Mouse (Mus musculus) myocyte (in vitro differentiated cells): ENCODE results near the gene Slc37a1. TPM values are rescaled to one million over a fixed set of nuclear protein-coding genes. Genes with fewer than 3 reads are reported as not detected.
A peak's percentile ranks its signal among the peaks of the same experiment; 100 is the strongest.

Experiments used
- H3K27me3 ChIP-seq: one replicate; pipeline ENCODE4 v1.6.1; 2011; ENCODE audit not compliant: control insufficient read depth, insufficient read depth, insufficient read length
- H3K36me3 ChIP-seq: one replicate; pipeline ENCODE4 v1.6.1; 2011; ENCODE audit not compliant: control insufficient read depth, insufficient read depth
- H3K4me2 ChIP-seq: one replicate; pipeline ENCODE4 v1.6.1; 2011; ENCODE audit warnings: low read depth, control low read depth
- H3K4me3 ChIP-seq: one replicate; pipeline ENCODE4 v1.5.1; 2011; ENCODE audit warnings: mild to moderate bottlenecking, control low read depth, moderate library complexity
- H3K79me2 ChIP-seq: one replicate; pipeline ENCODE4 v1.6.1; 2011; ENCODE audit not compliant: control insufficient read depth, insufficient read depth
- H3ac ChIP-seq: one replicate; pipeline ENCODE4 v1.6.1; 2011; ENCODE audit not compliant: control insufficient read depth, insufficient read length
- CEBPB ChIP-seq: IDR thresholded peaks from 2 replicates; pipeline ENCODE4 v1.6.1; 2011; ENCODE audit warnings: mild to moderate bottlenecking, moderate library complexity; ENCODE audit not compliant: poor library complexity, insufficient read depth, severe bottlenecking
- E2F4 ChIP-seq: IDR thresholded peaks from one replicate; pipeline ENCODE4 v1.6.1; 2011; ENCODE audit warnings: mild to moderate bottlenecking, control low read depth, moderate library complexity; ENCODE audit not compliant: insufficient read depth
- MAX ChIP-seq: IDR thresholded peaks from one replicate; pipeline ENCODE4 v1.6.1; 2011; ENCODE audit warnings: low read depth, mild to moderate bottlenecking, control low read depth
- MYOD1 ChIP-seq, 3 experiments: IDR thresholded peaks; one replicate each; pipeline ENCODE4 v1.6.1; 2011; ENCODE audit warnings: control low read depth in 2 of 3, low read depth in 2 of 3, mild to moderate bottlenecking in 2 of 3, moderate library complexity in 1 of 3; ENCODE audit not compliant: insufficient read length in 2 of 3, control insufficient read depth in 1 of 3
- MYOG ChIP-seq, 3 experiments: IDR thresholded peaks; one replicate each; pipeline ENCODE4 v1.6.1; 2011; ENCODE audit warnings: control low read depth in 2 of 3, low read depth in 2 of 3, mild to moderate bottlenecking in 2 of 3; ENCODE audit not compliant: insufficient read length in 2 of 3, control insufficient read depth in 1 of 3, insufficient read depth in 1 of 3
- POLR2A ChIP-seq: IDR thresholded peaks from one replicate; pipeline ENCODE4 v1.6.1; 2011; ENCODE audit warnings: low read depth, mild to moderate bottlenecking, control low read depth, moderate library complexity; ENCODE audit not compliant: insufficient read length
- POLR2AphosphoS2 ChIP-seq: IDR thresholded peaks from one replicate; pipeline ENCODE4 v1.6.1; 2011; ENCODE audit warnings: low read depth, control low read depth; ENCODE audit not compliant: insufficient read length
- REST ChIP-seq: IDR thresholded peaks from one replicate; pipeline ENCODE4 v1.6.1; 2011; ENCODE audit warnings: mild to moderate bottlenecking, control low read depth, moderate library complexity; ENCODE audit not compliant: insufficient read depth, insufficient read length
- SRF ChIP-seq: IDR thresholded peaks from one replicate; pipeline ENCODE4 v1.6.1; 2011; ENCODE audit warnings: low read depth; ENCODE audit not compliant: control insufficient read depth, insufficient read length
- TCF12 ChIP-seq: IDR thresholded peaks from one replicate; pipeline ENCODE4 v1.6.1; 2011; ENCODE audit warnings: mild to moderate bottlenecking, control low read depth; ENCODE audit not compliant: poor library complexity, insufficient read depth, severe bottlenecking
- TCF3 ChIP-seq: IDR thresholded peaks from one replicate; pipeline ENCODE4 v1.6.1; 2011; ENCODE audit warnings: low read depth, control low read depth; ENCODE audit not compliant: insufficient read length
- USF1 ChIP-seq: IDR thresholded peaks from one replicate; pipeline ENCODE4 v1.6.1; 2011; ENCODE audit warnings: low read depth, mild to moderate bottlenecking, control low read depth, moderate library complexity
- polyA plus RNA-seq: library from polyadenylated mRNA; unstranded; fragments of >200 nt; fragmentation: generic; extraction: Trizol; gene quantifications from one replicate; pipeline ENCODE4 v1.2.1, GENCODE M21; 2012; ENCODE audit warnings: missing spikeins

Slc37a1 gene
- polyA plus RNA-seq, 1 experiment: 0.12 TPM

DNA sequence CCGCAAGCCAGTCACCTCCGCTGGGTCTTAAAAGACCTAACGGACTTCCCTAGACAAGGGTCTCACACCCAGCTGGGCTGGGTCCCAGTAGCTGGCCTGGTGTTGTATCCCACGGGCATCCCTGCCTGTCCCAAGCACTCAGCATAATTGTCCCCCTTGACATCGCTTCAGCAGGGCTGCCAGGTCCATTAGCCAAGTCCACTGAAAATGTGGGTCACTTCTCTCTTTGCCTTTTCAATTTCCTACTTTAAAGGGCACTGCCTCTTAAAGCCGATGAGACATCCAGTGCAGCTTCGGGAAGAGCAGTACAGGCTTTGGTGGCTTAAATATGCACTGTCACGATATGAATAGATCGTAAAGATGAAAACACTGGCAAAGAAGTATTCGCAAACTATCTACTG, 91.8 kb downstream of the Slc37a1 start:
- Histone ChIP-seq H3K79me2 (no peaks in the 10 kb centered on the region), H3K4me3 (no peak overlapping the region), H3K27me3 (peaks cover 6% of the 10 kb centered on the region), H3K4me2 (no peak overlapping the region), H3K36me3 (no peaks in the 10 kb centered on the region), H3ac (no peak overlapping the region)
- TF ChIP-seq TCF3 (no peak), POLR2A (no peak), POLR2AphosphoS2 (no peak), E2F4 (no peak), MYOD1 (IDR thresholded peaks at IDR 0.05; ENCODE audit: control insufficient read depth in 1 of 3, insufficient read length in 2 of 3, low read depth in 2 of 3) (no peak), SRF (no peak), TCF12 (no peak), MAX (no peak), CEBPB (no peak), MYOG (IDR thresholded peaks at IDR 0.05; ENCODE audit: control insufficient read depth in 1 of 3, insufficient read depth in 1 of 3, insufficient read length in 2 of 3, low read depth in 2 of 3) (no peak), USF1 (no peak), REST (no peak)

DNA sequence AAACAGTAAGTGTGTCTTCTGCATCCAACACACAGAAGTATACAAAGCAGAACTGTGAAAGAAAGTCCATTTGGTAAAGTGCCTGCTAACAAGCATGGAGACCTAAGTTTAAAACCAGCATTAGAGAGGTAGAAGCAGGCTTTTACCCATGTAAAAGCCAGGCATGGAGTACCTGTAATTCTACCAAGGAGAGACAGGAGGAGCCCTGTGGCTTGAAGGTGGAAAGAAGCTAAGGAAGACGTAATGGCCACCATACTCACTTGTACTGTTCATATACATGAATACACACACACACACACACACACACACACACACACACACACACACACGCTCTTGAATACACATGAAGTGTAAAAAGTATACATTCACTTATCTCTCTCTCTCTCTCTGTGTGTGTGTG, 92.5 kb downstream of the Slc37a1 start:
- H3K4me3 ChIP-seq: no peak overlapping the region

GRCm38 (mm10) chr17:31379863-31380262, 93.3 kb downstream of the Slc37a1 start:
- no peak overlapping the region for H3ac ChIP-seq
- no peak overlapping the region for H3K4me3 ChIP-seq
- no peaks in the 10 kb centered on the region for H3K36me3 ChIP-seq
- peaks cover 6% of the 10 kb centered on the region for H3K27me3 ChIP-seq
- TF ChIP-seq REST (no peak), TCF12 (no peak), MYOG (IDR thresholded peaks at IDR 0.05; ENCODE audit: control insufficient read depth in 1 of 3, insufficient read depth in 1 of 3, insufficient read length in 2 of 3, low read depth in 2 of 3) (no peak), USF1 (no peak), MYOD1 (IDR thresholded peaks at IDR 0.05; ENCODE audit: control insufficient read depth in 1 of 3, insufficient read length in 2 of 3, low read depth in 2 of 3) (no peak), SRF (no peak), TCF3 (no peak), E2F4 (no peak), POLR2A (no peak), CEBPB (no peak), MAX (no peak), POLR2AphosphoS2 (no peak)
- no peak overlapping the region for H3K4me2 ChIP-seq
- no peaks in the 10 kb centered on the region for H3K79me2 ChIP-seq

More for the DNA sequence above, 92.5 kb downstream of the Slc37a1 start:
- no peaks in the 10 kb centered on the region for H3K36me3 ChIP-seq
- no peak overlapping the region for H3K4me2 ChIP-seq
- H3ac ChIP-seq: no peak overlapping the region
- no peaks in the 10 kb centered on the region for H3K79me2 ChIP-seq
- H3K27me3 ChIP-seq: peaks cover 6% of the 10 kb centered on the region
- no peak for TF ChIP-seq POLR2AphosphoS2
- no peak for TF ChIP-seq TCF3
- TF ChIP-seq REST: no peak
- TF ChIP-seq MYOD1 (IDR thresholded peaks at IDR 0.05; ENCODE audit: control insufficient read depth in 1 of 3, insufficient read length in 2 of 3, low read depth in 2 of 3): no peak
- TF ChIP-seq TCF12: no peak
- no peak for TF ChIP-seq MYOG (IDR thresholded peaks at IDR 0.05; ENCODE audit: control insufficient read depth in 1 of 3, insufficient read depth in 1 of 3, insufficient read length in 2 of 3, low read depth in 2 of 3)
- no peak for TF ChIP-seq SRF
- TF ChIP-seq POLR2A: no peak
- no peak for TF ChIP-seq USF1

DNA sequence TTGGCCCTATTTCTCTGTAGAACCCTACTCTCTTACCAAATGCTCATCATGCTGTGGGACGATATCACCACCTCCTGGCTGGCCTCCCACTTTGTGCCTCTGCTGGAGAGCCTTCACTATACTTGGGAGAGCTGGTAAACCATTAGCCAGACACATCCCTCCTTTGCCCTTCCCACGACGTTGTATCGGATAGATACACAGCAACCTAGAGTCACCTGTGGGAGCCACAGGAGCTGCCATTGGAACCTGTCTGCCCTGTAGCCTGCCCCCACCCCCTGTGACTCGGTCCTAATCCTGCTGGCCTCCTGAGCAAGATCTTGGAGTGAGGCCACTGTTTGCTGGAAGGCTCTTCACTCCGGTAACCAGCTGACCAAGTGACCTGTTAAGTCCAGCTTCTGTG, 96.7 kb downstream of the Slc37a1 start:
- no peak overlapping the region for H3K4me2 ChIP-seq
- H3K4me3 ChIP-seq: no peak overlapping the region
- H3ac ChIP-seq: no peak overlapping the region
- H3K27me3 ChIP-seq: peaks cover 24% of the 10 kb centered on the region
- H3K79me2 ChIP-seq: no peaks in the 10 kb centered on the region
- H3K36me3 ChIP-seq: no peaks in the 10 kb centered on the region
- TF ChIP-seq MAX (no peak), E2F4 (no peak), CEBPB (no peak), SRF (no peak), POLR2A (no peak), MYOG (IDR thresholded peaks at IDR 0.05; ENCODE audit: control insufficient read depth in 1 of 3, insufficient read depth in 1 of 3, insufficient read length in 2 of 3, low read depth in 2 of 3) (no peak), USF1 (no peak), POLR2AphosphoS2 (no peak), TCF12 (no peak), MYOD1 (IDR thresholded peaks at IDR 0.05; ENCODE audit: control insufficient read depth in 1 of 3, insufficient read length in 2 of 3, low read depth in 2 of 3) (no peak), REST (no peak), TCF3 (no peak)

GRCm38 (mm10) chr17:31384968-31385627, 98.5 kb downstream of the Slc37a1 start:
- H3K4me2 ChIP-seq: peak overlapping the region; percentile 12
- H3ac ChIP-seq: no peak overlapping the region
- no peaks in the 10 kb centered on the region for H3K79me2 ChIP-seq
- no peak overlapping the region for H3K4me3 ChIP-seq
- no peaks in the 10 kb centered on the region for H3K36me3 ChIP-seq
- TF ChIP-seq MYOG (IDR thresholded peaks at IDR 0.05; ENCODE audit: control insufficient read depth in 1 of 3, insufficient read depth in 1 of 3, insufficient read length in 2 of 3, low read depth in 2 of 3) (no peak), SRF (no peak), MAX (no peak), MYOD1 (IDR thresholded peaks at IDR 0.05; ENCODE audit: control insufficient read depth in 1 of 3, insufficient read length in 2 of 3, low read depth in 2 of 3) (no peak), TCF12 (no peak), CEBPB (no peak), TCF3 (no peak), POLR2AphosphoS2 (no peak), USF1 (no peak), POLR2A (no peak), REST (no peak), E2F4 (no peak)
- H3K27me3 ChIP-seq: peaks cover 24% of the 10 kb centered on the region
